Mouse (Mus musculus): Measurements from ENCODE around the gene Olfr2. TPM values are rescaled to one million over a fixed set of nuclear protein-coding genes. Genes with fewer than 3 reads are reported as not detected.
"Not testable (repeated sequence)": the region's sequence is repeated elsewhere in the genome, so short reads cannot be mapped to it uniquely, and the experiment has no call there.

Olfr2 gene
- polyA plus RNA-seq, 1 experiment from 2014 or later, result not detected

GRCm38 (mm10) chr7:106985236-106985635 is 20.6 kb downstream of the Olfr2 start:
- DNase-seq (ENCODE audit: low spot score) (no peak), ATAC-seq (ENCODE audit: low FRiP score) (no peak)
- Histone ChIP-seq H3K4me3 (ENCODE audit: low read depth, low read length) (no peak overlapping the region), H3K27me3 (ENCODE audit: control insufficient read depth, insufficient read depth, low read length) (no peaks in the 10 kb centered on the region), H3K9ac (ENCODE audit: low read depth, low read length) (no peak overlapping the region), H3K4me1 (replicated peaks; ENCODE audit: control insufficient read depth, insufficient read depth, low read length) (no peaks in the 10 kb centered on the region), H3K36me3 (ENCODE audit: control insufficient read depth, insufficient read depth, low read length) (no peaks in the 10 kb centered on the region), H3K4me2 (replicated peaks; ENCODE audit: low read depth, low read length) (no peak overlapping the region), H3K27ac (ENCODE audit: low read depth, low read length) (no peak overlapping the region), H3K9me3 (ENCODE audit: control insufficient read depth, low read length) (no peaks in the 10 kb centered on the region)
- WGBS, result 90% methylated on average over 3 of the region's 3 CpGs

DNA sequence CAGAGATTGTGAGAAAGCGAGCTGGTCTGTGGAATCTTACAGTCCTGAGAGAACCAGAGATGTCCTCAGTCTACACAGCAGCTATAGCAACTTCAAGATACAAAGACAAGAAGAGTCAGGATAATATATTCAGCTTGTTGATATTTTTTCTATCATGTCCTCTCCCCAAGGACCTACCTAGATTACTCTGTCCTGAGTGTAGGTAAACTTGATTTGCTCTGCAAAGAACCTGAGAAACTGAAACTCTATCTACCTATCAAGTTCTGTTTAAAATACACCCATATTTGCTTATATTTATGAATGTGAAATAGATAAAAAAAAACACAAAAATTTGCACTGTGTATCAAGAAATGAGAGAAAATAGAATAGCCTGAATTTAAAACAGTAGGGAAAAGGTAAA is 30.5 kb downstream of the Olfr2 start, which contains the start of gene Olfr711:
TSS of gene Olfr711 (minus strand) at position 101 of the 400 bp plus-strand sequence.
- H3K27ac ChIP-seq (ENCODE audit: low read depth, low read length), result no peak within 1 kb of the TSS
- no peak within 1 kb of the TSS for H3K4me2 ChIP-seq (replicated peaks; ENCODE audit: low read depth, low read length)
- ATAC-seq (ENCODE audit: low FRiP score) (no peak), DNase-seq (ENCODE audit: low spot score) (no peak)
- H3K36me3 ChIP-seq (ENCODE audit: control insufficient read depth, insufficient read depth, low read length), result no peaks in the 10 kb centered on the region
- no peaks in the 10 kb centered on the region for H3K9me3 ChIP-seq (ENCODE audit: control insufficient read depth, low read length)
- H3K9ac ChIP-seq (ENCODE audit: low read depth, low read length), result no peak within 1 kb of the TSS
- H3K4me3 ChIP-seq (ENCODE audit: low read depth, low read length), result no peak within 1 kb of the TSS
- H3K4me1 ChIP-seq (replicated peaks; ENCODE audit: control insufficient read depth, insufficient read depth, low read length), result no peaks in the 10 kb centered on the region
- H3K27me3 ChIP-seq (ENCODE audit: control insufficient read depth, insufficient read depth, low read length), result no peaks in the 10 kb centered on the region
- 83% methylated on average over 1 of the region's 1 CpGs for WGBS

DNA sequence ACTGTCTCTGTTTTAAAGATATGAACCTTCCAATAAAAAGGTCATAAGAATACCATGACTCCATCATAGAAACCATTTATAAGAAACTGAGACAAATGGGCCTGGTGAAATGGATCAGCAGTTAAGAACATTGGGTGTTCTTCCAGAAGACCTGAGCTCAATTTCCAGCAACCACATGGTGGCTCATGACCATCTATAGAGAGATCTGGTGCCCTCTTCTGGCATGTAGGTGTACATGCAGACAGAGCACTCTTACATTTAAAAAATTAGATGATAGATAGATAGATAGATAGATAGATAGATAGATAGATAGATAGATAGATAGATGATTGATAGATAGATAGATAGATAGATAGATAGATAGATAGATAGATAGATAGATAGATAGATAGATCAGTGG is 38.4 kb downstream of the Olfr2 start:
- not testable (repeated sequence) for H3K9me3 ChIP-seq (ENCODE audit: control insufficient read depth, low read length); H3K27ac ChIP-seq (ENCODE audit: low read depth, low read length); H3K4me3 ChIP-seq (ENCODE audit: low read depth, low read length); H3K4me2 ChIP-seq (replicated peaks; ENCODE audit: low read depth, low read length); H3K9ac ChIP-seq (ENCODE audit: low read depth, low read length); H3K36me3 ChIP-seq (ENCODE audit: control insufficient read depth, insufficient read depth, low read length); DNase-seq (ENCODE audit: low spot score); H3K27me3 ChIP-seq (ENCODE audit: control insufficient read depth, insufficient read depth, low read length); H3K4me1 ChIP-seq (replicated peaks; ENCODE audit: control insufficient read depth, insufficient read depth, low read length); ATAC-seq (ENCODE audit: low FRiP score)

DNA sequence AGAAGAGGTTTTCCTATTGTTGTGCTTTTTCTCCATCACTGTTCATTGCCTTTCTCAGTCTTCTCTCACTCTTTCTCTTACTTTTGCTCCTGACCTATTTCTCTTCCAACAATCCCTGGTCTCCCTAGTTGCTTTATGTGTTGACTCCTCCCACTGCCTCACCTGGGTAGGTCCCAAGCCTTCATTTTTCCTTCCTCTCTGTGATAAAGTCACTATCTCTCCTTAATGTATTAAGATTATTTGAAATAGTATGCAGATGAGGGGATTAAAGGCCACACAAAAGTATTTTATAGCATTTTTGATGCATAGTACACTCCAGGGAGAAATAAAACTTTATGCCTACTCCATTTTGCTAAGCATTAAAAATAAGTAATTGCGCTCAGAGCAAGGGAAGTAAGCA is 42.0 kb downstream of the Olfr2 start, which contains the start of gene Olfr6:
TSS of gene Olfr6 (minus strand) at position 101 of the 400 bp plus-strand sequence.
- no peaks in the 10 kb centered on the region for H3K36me3 ChIP-seq (ENCODE audit: control insufficient read depth, insufficient read depth, low read length)
- no peak within 1 kb of the TSS for H3K27ac ChIP-seq (ENCODE audit: low read depth, low read length)
- H3K9me3 ChIP-seq (ENCODE audit: control insufficient read depth, low read length), result no peaks in the 10 kb centered on the region
- H3K9ac ChIP-seq (ENCODE audit: low read depth, low read length), result no peak within 1 kb of the TSS
- no peak within 1 kb of the TSS for H3K4me3 ChIP-seq (ENCODE audit: low read depth, low read length)
- no peaks in the 10 kb centered on the region for H3K4me1 ChIP-seq (replicated peaks; ENCODE audit: control insufficient read depth, insufficient read depth, low read length)
- H3K27me3 ChIP-seq (ENCODE audit: control insufficient read depth, insufficient read depth, low read length), result no peaks in the 10 kb centered on the region
- ATAC-seq (ENCODE audit: low FRiP score) (no peak), DNase-seq (ENCODE audit: low spot score) (no peak)
- no peak within 1 kb of the TSS for H3K4me2 ChIP-seq (replicated peaks; ENCODE audit: low read depth, low read length)
- WGBS, result 87% methylated on average over 1 of the region's 1 CpGs

DNA sequence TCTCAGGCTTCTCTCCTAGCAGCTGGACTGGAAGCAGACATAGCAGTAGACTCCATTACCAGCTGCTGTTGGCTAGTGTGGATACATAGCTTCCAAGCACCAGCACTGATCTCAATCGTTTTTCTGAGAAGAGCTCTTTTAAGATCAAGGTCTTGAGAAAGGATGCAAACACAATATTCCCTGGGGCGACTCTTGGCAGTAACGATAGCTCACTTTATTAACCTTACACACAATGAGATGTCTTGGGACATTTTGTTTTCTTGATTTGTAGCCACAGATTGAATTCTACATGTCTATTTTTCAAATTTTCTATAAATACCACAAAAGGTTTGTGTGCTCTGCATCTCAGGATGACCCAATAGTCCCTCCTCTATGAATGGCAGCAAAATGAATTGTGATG is 57.7 kb downstream of the Olfr2 start, which contains the start of gene Olfr710:
TSS of gene Olfr710 (minus strand) at position 101 of the 400 bp plus-strand sequence.
- Histone ChIP-seq H3K9me3 (ENCODE audit: control insufficient read depth, low read length) (no peaks in the 10 kb centered on the region), H3K4me2 (replicated peaks; ENCODE audit: low read depth, low read length) (no peak within 1 kb of the TSS), H3K27me3 (ENCODE audit: control insufficient read depth, insufficient read depth, low read length) (no peaks in the 10 kb centered on the region), H3K9ac (ENCODE audit: low read depth, low read length) (no peak within 1 kb of the TSS), H3K4me3 (ENCODE audit: low read depth, low read length) (no peak within 1 kb of the TSS), H3K27ac (ENCODE audit: low read depth, low read length) (no peak within 1 kb of the TSS), H3K36me3 (ENCODE audit: control insufficient read depth, insufficient read depth, low read length) (no peaks in the 10 kb centered on the region), H3K4me1 (replicated peaks; ENCODE audit: control insufficient read depth, insufficient read depth, low read length) (no peaks in the 10 kb centered on the region)
- 79% methylated on average over 3 of the region's 3 CpGs for WGBS
- ATAC-seq (ENCODE audit: low FRiP score) (no peak), DNase-seq (ENCODE audit: low spot score) (no peak)

Other genes starting within 250 kb of the Olfr2 start
- gene Olfr699, start 212.9 kb downstream of the Olfr2 start, polyA plus RNA-seq (2014; fragmentation: Nextera tagmentation; extraction: Ambion mirVana), result not detected in 2 replicates
- not detected in 2 replicates for gene Olfr700, start 197.2 kb downstream of the Olfr2 start, polyA plus RNA-seq (2014; fragmentation: Nextera tagmentation; extraction: Ambion mirVana)
- gene Olfr701, start 191.9 kb downstream of the Olfr2 start, polyA plus RNA-seq (2014; fragmentation: Nextera tagmentation; extraction: Ambion mirVana), result not detected in 2 replicates
- not detected in 2 replicates for gene Olfr702, start 172.2 kb downstream of the Olfr2 start, polyA plus RNA-seq (2014; fragmentation: Nextera tagmentation; extraction: Ambion mirVana)
- gene Olfr703, start 162.7 kb downstream of the Olfr2 start, polyA plus RNA-seq (2014; fragmentation: Nextera tagmentation; extraction: Ambion mirVana), result not detected in 2 replicates
- not detected in 2 replicates for gene Olfr704, start 142.9 kb downstream of the Olfr2 start, polyA plus RNA-seq (2014; fragmentation: Nextera tagmentation; extraction: Ambion mirVana)
- not detected in 2 replicates for gene Olfr705, start 129.2 kb downstream of the Olfr2 start, polyA plus RNA-seq (2014; fragmentation: Nextera tagmentation; extraction: Ambion mirVana)
- gene Olfr706, start 117.9 kb downstream of the Olfr2 start, polyA plus RNA-seq (2014; fragmentation: Nextera tagmentation; extraction: Ambion mirVana), result not detected in 2 replicates
- not detected in 2 replicates for gene Olfr707, start 104.8 kb downstream of the Olfr2 start, polyA plus RNA-seq (2014; fragmentation: Nextera tagmentation; extraction: Ambion mirVana)
- not detected in 2 replicates for gene Olfr1532-ps1, start 98.1 kb downstream of the Olfr2 start, polyA plus RNA-seq (2014; fragmentation: Nextera tagmentation; extraction: Ambion mirVana)
- gene Olfr709-ps1, start 73.9 kb downstream of the Olfr2 start, polyA plus RNA-seq (2014; fragmentation: Nextera tagmentation; extraction: Ambion mirVana), result not detected in 2 replicates
- gene Olfr710, start 57.8 kb downstream of the Olfr2 start, polyA plus RNA-seq (2014; fragmentation: Nextera tagmentation; extraction: Ambion mirVana), result not detected in 2 replicates
- gene Olfr6, start 42.1 kb downstream of the Olfr2 start, polyA plus RNA-seq (2014; fragmentation: Nextera tagmentation; extraction: Ambion mirVana), result not detected in 2 replicates
- gene Olfr711, start 30.6 kb downstream of the Olfr2 start, polyA plus RNA-seq (2014; fragmentation: Nextera tagmentation; extraction: Ambion mirVana), result not detected in 2 replicates
- not detected in 2 replicates for gene Olfr713, start 25.1 kb upstream of the Olfr2 start, polyA plus RNA-seq (2014; fragmentation: Nextera tagmentation; extraction: Ambion mirVana)
- gene Olfr714, start 64.9 kb upstream of the Olfr2 start, polyA plus RNA-seq (2014; fragmentation: Nextera tagmentation; extraction: Ambion mirVana), result not detected in 2 replicates
- not detected in 2 replicates for gene Olfr17, start 87.1 kb upstream of the Olfr2 start, polyA plus RNA-seq (2014; fragmentation: Nextera tagmentation; extraction: Ambion mirVana)
- not detected in 2 replicates for gene Olfr715b, start 104.3 kb upstream of the Olfr2 start, polyA plus RNA-seq (2014; fragmentation: Nextera tagmentation; extraction: Ambion mirVana)
- not detected in 2 replicates for gene Olfr715, start 125.0 kb upstream of the Olfr2 start, polyA plus RNA-seq (2014; fragmentation: Nextera tagmentation; extraction: Ambion mirVana)
- not detected in 2 replicates for gene Olfr716, start 132.3 kb upstream of the Olfr2 start, polyA plus RNA-seq (2014; fragmentation: Nextera tagmentation; extraction: Ambion mirVana)
- gene Nlrp14, start 160.9 kb upstream of the Olfr2 start, polyA plus RNA-seq (2014; fragmentation: Nextera tagmentation; extraction: Ambion mirVana), result not detected in 2 replicates
- gene Rbmxl2, start 203.4 kb upstream of the Olfr2 start, polyA plus RNA-seq (2014; fragmentation: Nextera tagmentation; extraction: Ambion mirVana), result not detected in 2 replicates

All from hindbrain, embryonic 11.5 days (tissue).